Mouse (Mus musculus) neural tube, embryonic 13.5 days (tissue): ENCODE results near the gene Grm7. TPM values are rescaled to one million over a fixed set of nuclear protein-coding genes. Genes with fewer than 3 reads are reported as not detected.

Experiments used
- ATAC-seq: fragments of 200-750 bp; cut with Nextera tagmentation; 2 replicates; pipeline ENCODE4 v1.8.0; 2017; ENCODE audit warnings: low read depth, mild to moderate bottlenecking, moderate TSS enrichment, moderate library complexity
- H3K27ac ChIP-seq: fragments of 300-500 bp; sonication (generic); replicated peaks from 2 replicates; pipeline ENCODE4 v1.5.1; 2015; ENCODE audit warnings: moderate library complexity, mild to moderate bottlenecking, inconsistent platforms
- H3K27me3 ChIP-seq: fragments of 300-500 bp; sonication (generic); 2 replicates; pipeline ENCODE4 v1.6.1; 2015; ENCODE audit warnings: mild to moderate bottlenecking, inconsistent platforms
- H3K36me3 ChIP-seq: fragments of 300-500 bp; sonication (generic); 2 replicates; pipeline ENCODE4 v1.6.1; 2015; ENCODE audit warnings: mild to moderate bottlenecking, inconsistent platforms
- H3K4me1 ChIP-seq: fragments of 300-500 bp; sonication (generic); replicated peaks from 2 replicates; pipeline ENCODE4 v1.6.1; 2015; ENCODE audit warnings: inconsistent platforms
- H3K4me2 ChIP-seq: fragments of 300-500 bp; sonication (generic); 2 replicates; pipeline ENCODE4 v1.6.1; 2015; ENCODE audit warnings: inconsistent platforms, mild to moderate bottlenecking, moderate library complexity
- H3K4me3 ChIP-seq: fragments of 300-500 bp; sonication (generic); 2 replicates; pipeline ENCODE4 v1.5.1; 2015; ENCODE audit warnings: mild to moderate bottlenecking, inconsistent platforms
- H3K9ac ChIP-seq: fragments of 300-500 bp; sonication (generic); 2 replicates; pipeline ENCODE4 v1.6.1; 2015; ENCODE audit warnings: moderate library complexity, mild to moderate bottlenecking, inconsistent platforms
- H3K9me3 ChIP-seq: fragments of 300-500 bp; sonication (generic); 2 replicates; pipeline ENCODE4 v1.6.1; 2016; ENCODE audit warnings: inconsistent platforms
- WGBS: fragments of 180-500 bp; shearing (Covaris S2); methylation state at CpG from one replicate; pipeline ENCODE4 v1.1.7; 2015; 5-methylcytosine and 5-hydroxymethylcytosine counted together
- polyA plus RNA-seq: library from polyadenylated mRNA; unstranded; fragments of >200 nt; fragmentation: Nextera tagmentation; extraction: Ambion mirVana; gene quantifications from 2 replicates; pipeline ENCODE4 v1.2.1, GENCODE M21; 2015

Gene Grm7
- polyA plus RNA-seq, 1 experiment from 2014 or later = 15.7 TPM

DNA sequence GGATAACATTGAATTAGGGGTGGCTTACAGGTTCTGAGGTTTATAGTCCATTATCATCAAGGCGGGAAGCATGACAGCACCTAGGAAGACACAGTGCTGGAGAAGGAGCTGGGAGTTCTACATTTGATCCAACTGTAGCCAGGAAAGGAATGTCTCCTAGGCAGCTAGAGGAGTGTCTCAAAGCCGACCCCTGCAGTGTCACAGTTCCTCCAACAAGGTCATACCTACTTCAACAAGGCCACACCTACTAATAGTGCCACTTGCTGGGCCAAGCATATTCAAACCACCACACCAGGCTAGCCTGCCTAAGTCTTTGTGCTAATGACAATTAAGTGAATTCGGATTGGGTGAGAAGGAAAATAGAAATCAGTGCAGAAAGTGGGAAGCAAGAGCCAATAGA, 965.0 kb downstream of the Grm7 start:
- H3K4me3 ChIP-seq = no peak overlapping the region
- ATAC-seq = no peak
- H3K36me3 ChIP-seq = no peaks in the 10 kb centered on the region
- H3K9ac ChIP-seq = no peak overlapping the region
- no peaks in the 10 kb centered on the region for H3K4me1 ChIP-seq
- WGBS = 85% methylated on average over 3 of the region's 3 CpGs
- no peak overlapping the region for H3K4me2 ChIP-seq
- H3K9me3 ChIP-seq = no peaks in the 10 kb centered on the region
- H3K27ac ChIP-seq = no peak overlapping the region
- no peaks in the 10 kb centered on the region for H3K27me3 ChIP-seq

DNA sequence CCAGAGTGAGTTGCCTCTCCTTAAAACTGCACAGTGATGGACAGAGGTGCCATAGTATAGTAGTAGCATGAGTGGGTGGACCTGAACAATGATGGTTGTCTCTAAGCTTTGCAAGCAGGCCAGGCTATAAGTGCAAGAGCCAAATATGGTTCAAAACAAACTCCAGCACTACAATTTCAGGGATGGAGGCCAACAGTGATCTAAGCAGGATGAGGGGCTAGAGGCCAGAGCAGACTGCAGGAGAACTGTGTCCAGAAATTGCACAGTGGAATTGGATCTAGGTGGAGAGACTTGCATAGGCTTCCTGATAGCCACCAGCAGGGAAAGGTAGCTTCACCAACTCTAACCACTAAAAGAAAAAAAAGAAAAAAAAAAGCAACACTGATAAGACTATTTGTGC, 968.5 kb downstream of the Grm7 start:
- H3K9me3 ChIP-seq = no peaks in the 10 kb centered on the region
- H3K27me3 ChIP-seq = no peaks in the 10 kb centered on the region
- H3K27ac ChIP-seq = no peak overlapping the region
- no peak for ATAC-seq
- H3K36me3 ChIP-seq = no peaks in the 10 kb centered on the region
- no peaks in the 10 kb centered on the region for H3K4me1 ChIP-seq
- H3K9ac ChIP-seq = no peak overlapping the region
- no peak overlapping the region for H3K4me3 ChIP-seq
- no peak overlapping the region for H3K4me2 ChIP-seq
